Mouse (Mus musculus): ENCODE measurements at regions not wholly inside any gene's neighbourhood (a gene's known extent, or its start where the extent isn't known, plus 50 kb on each side); places are given as distances from the start of the nearest gene placed in this dataset.

DNA sequence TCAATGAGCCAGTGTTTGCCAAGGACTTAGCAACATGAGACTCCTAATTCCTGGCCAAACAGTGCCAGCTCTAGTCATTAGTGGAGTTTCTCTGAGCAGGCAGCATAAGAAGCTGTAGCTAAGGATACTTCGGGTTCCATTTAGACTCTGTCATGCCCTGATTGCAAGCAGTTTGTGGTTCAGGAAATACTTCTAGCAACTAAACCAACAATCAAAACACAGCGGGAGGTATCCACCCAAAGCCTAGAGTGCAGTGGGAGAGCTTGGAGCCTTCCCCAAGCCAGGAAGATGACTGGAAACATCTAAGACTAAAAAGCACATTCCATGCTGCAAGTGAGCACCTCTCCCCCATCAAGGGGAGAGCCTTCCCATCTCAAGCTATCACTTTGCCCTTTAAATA is 395.0 kb upstream of the Klhl29 start:
- Histone ChIP-seq H3K4me1 (ENCODE audit: control insufficient read depth in 2 of 2, insufficient read depth in 2 of 2, low read length in 2 of 2, poor library complexity in 1 of 2) (no peaks in the 10 kb centered on the region), H3K36me3 (ENCODE audit: control insufficient read depth, insufficient read depth, low read length, poor library complexity, severe bottlenecking) (no peaks in the 10 kb centered on the region), H3K9ac (ENCODE audit: insufficient read depth, low read depth, low read length, poor library complexity, severe bottlenecking) (no peak overlapping the region), H3K27ac (ENCODE audit: insufficient read depth, low read depth, low read length, poor library complexity, severe bottlenecking) (no peak overlapping the region), H3K9me3 (ENCODE audit: control insufficient read depth, insufficient read depth, low read depth, low read length) (no peaks in the 10 kb centered on the region), H3K4me3 (ENCODE audit: insufficient read depth in 1 of 2, low read depth in 1 of 2, low read length in 2 of 2, poor library complexity in 1 of 2, severe bottlenecking in 1 of 2) (no peak overlapping the region)
- no peak for DNase-seq (ENCODE audit: low read depth, low spot score)
- in situ Hi-C loops (cut with MboI; ENCODE audit: low sequenced_read_pairs in 2 of 2, unreplicated experiment in 2 of 2) = no loop called here
- no peak for TF ChIP-seq ZNF384 (IDR thresholded peaks at IDR 0.05; ENCODE audit: low read depth, low read length)
- no peak for TF ChIP-seq ZC3H11A (IDR thresholded peaks at IDR 0.05; ENCODE audit: borderline replicate concordance, low read depth, low read length)
- no peak for TF ChIP-seq MAFK (IDR thresholded peaks at IDR 0.05; ENCODE audit: insufficient read depth, low read depth, low read length)
- TF ChIP-seq CHD2 (IDR thresholded peaks at IDR 0.05; ENCODE audit: low read depth, low read length) = no peak
- TF ChIP-seq HCFC1 (IDR thresholded peaks at IDR 0.05; ENCODE audit: borderline replicate concordance, insufficient read depth, low read length) = no peak

DNA sequence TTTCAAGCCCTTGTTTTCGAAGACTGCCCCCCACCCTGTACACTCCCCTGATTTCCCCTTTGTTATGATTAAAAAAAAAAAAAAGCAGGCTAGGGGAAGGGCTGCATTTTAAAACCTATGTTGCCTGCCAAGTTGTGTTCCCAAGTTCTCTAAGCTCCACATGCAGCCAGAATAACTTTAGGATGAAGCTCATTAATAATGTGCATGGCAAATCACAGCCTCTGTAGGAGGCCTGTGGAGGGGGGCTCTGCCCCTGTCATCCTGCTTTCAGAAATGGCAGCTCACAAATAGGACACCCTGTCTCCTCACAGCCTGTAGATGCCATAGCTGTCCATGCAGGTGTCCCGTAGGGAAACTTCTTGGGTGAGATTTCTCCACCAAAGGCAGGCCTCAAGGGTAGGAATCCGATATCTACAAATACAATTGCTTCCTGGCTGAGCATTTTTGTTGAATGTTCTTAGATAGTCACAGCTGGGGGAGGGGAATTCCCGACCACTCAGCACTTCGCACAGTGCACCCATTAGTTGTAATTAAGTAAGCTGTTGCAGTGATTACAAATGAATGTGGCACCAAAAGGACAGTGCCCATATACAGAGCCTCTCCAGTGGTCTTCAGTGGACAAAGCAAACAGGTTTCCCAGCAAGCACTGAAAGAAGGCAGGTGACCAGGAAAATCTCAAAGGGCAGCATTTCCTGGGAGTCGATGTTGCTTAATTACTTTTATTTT is 389.1 kb upstream of the Klhl29 start:
- Histone ChIP-seq H3K9ac (ENCODE audit: insufficient read depth, low read depth, low read length, poor library complexity, severe bottlenecking) (no peak overlapping the region), H3K36me3 (ENCODE audit: control insufficient read depth, insufficient read depth, low read length, poor library complexity, severe bottlenecking) (no peaks in the 10 kb centered on the region), H3K4me3 (ENCODE audit: insufficient read depth in 1 of 2, low read depth in 1 of 2, low read length in 2 of 2, poor library complexity in 1 of 2, severe bottlenecking in 1 of 2) (no peak overlapping the region), H3K9me3 (ENCODE audit: control insufficient read depth, insufficient read depth, low read depth, low read length) (no peaks in the 10 kb centered on the region), H3K4me1 (ENCODE audit: control insufficient read depth in 2 of 2, insufficient read depth in 2 of 2, low read length in 2 of 2, poor library complexity in 1 of 2) (no peaks in the 10 kb centered on the region), H3K27ac (ENCODE audit: insufficient read depth, low read depth, low read length, poor library complexity, severe bottlenecking) (no peak overlapping the region)
- DNase-seq (ENCODE audit: low read depth, low spot score) = no peak
- in situ Hi-C loops (cut with MboI; ENCODE audit: low sequenced_read_pairs in 2 of 2, unreplicated experiment in 2 of 2) = no loop called here
- TF ChIP-seq MAFK (IDR thresholded peaks at IDR 0.05; ENCODE audit: insufficient read depth, low read depth, low read length) (no peak), HCFC1 (IDR thresholded peaks at IDR 0.05; ENCODE audit: borderline replicate concordance, insufficient read depth, low read length) (no peak), ZNF384 (IDR thresholded peaks at IDR 0.05; ENCODE audit: low read depth, low read length) (no peak), CHD2 (IDR thresholded peaks at IDR 0.05; ENCODE audit: low read depth, low read length) (no peak), ZC3H11A (IDR thresholded peaks at IDR 0.05; ENCODE audit: borderline replicate concordance, low read depth, low read length) (no peak)

GRCm38 (mm10) chr12:5764026-5764425 is 388.5 kb upstream of the Klhl29 start:
- Histone ChIP-seq H3K9ac (ENCODE audit: insufficient read depth, low read depth, low read length, poor library complexity, severe bottlenecking) (no peak overlapping the region), H3K4me1 (ENCODE audit: control insufficient read depth in 2 of 2, insufficient read depth in 2 of 2, low read length in 2 of 2, poor library complexity in 1 of 2) (no peaks in the 10 kb centered on the region), H3K4me3 (ENCODE audit: insufficient read depth in 1 of 2, low read depth in 1 of 2, low read length in 2 of 2, poor library complexity in 1 of 2, severe bottlenecking in 1 of 2) (no peak overlapping the region), H3K27ac (ENCODE audit: insufficient read depth, low read depth, low read length, poor library complexity, severe bottlenecking) (no peak overlapping the region), H3K9me3 (ENCODE audit: control insufficient read depth, insufficient read depth, low read depth, low read length) (no peaks in the 10 kb centered on the region), H3K36me3 (ENCODE audit: control insufficient read depth, insufficient read depth, low read length, poor library complexity, severe bottlenecking) (no peaks in the 10 kb centered on the region)
- TF ChIP-seq CHD2 (IDR thresholded peaks at IDR 0.05; ENCODE audit: low read depth, low read length) = no peak
- no peak for TF ChIP-seq ZNF384 (IDR thresholded peaks at IDR 0.05; ENCODE audit: low read depth, low read length)
- TF ChIP-seq MAFK (IDR thresholded peaks at IDR 0.05; ENCODE audit: insufficient read depth, low read depth, low read length) = no peak
- no peak for TF ChIP-seq ZC3H11A (IDR thresholded peaks at IDR 0.05; ENCODE audit: borderline replicate concordance, low read depth, low read length)
- TF ChIP-seq HCFC1 (IDR thresholded peaks at IDR 0.05; ENCODE audit: borderline replicate concordance, insufficient read depth, low read length) = no peak
- in situ Hi-C loops (cut with MboI; ENCODE audit: low sequenced_read_pairs in 2 of 2, unreplicated experiment in 2 of 2) = no loop called here
- DNase-seq (ENCODE audit: low read depth, low spot score) = no peak

- Histone ChIP-seq H3K4me1 (ENCODE audit: control insufficient read depth in 2 of 2, insufficient read depth in 2 of 2, low read length in 2 of 2, poor library complexity in 1 of 2) (no peaks in the 10 kb centered on the region), H3K4me3 (ENCODE audit: insufficient read depth in 1 of 2, low read depth in 1 of 2, low read length in 2 of 2, poor library complexity in 1 of 2, severe bottlenecking in 1 of 2) (no peak overlapping the region), H3K36me3 (ENCODE audit: control insufficient read depth, insufficient read depth, low read length, poor library complexity, severe bottlenecking) (no peaks in the 10 kb centered on the region), H3K27ac (ENCODE audit: insufficient read depth, low read depth, low read length, poor library complexity, severe bottlenecking) (no peak overlapping the region), H3K9ac (ENCODE audit: insufficient read depth, low read depth, low read length, poor library complexity, severe bottlenecking) (no peak overlapping the region), H3K9me3 (ENCODE audit: control insufficient read depth, insufficient read depth, low read depth, low read length) (no peaks in the 10 kb centered on the region)
- no peak for DNase-seq (ENCODE audit: low read depth, low spot score)
- in situ Hi-C loops (cut with MboI; ENCODE audit: low sequenced_read_pairs in 2 of 2, unreplicated experiment in 2 of 2) = no loop called here
- no peak for TF ChIP-seq CHD2 (IDR thresholded peaks at IDR 0.05; ENCODE audit: low read depth, low read length)
- TF ChIP-seq MAFK (IDR thresholded peaks at IDR 0.05; ENCODE audit: insufficient read depth, low read depth, low read length) = no peak
- TF ChIP-seq ZC3H11A (IDR thresholded peaks at IDR 0.05; ENCODE audit: borderline replicate concordance, low read depth, low read length) = no peak
- no peak for TF ChIP-seq ZNF384 (IDR thresholded peaks at IDR 0.05; ENCODE audit: low read depth, low read length)
- TF ChIP-seq HCFC1 (IDR thresholded peaks at IDR 0.05; ENCODE audit: borderline replicate concordance, insufficient read depth, low read length) = no peak
Observed at GRCm38 (mm10) chr12:5762306-5762927, 386.9 kb upstream of the Klhl29 start.
